Mouse (Mus musculus): ENCODE measurements around the gene Abl2.

Gene Abl2

DNA sequence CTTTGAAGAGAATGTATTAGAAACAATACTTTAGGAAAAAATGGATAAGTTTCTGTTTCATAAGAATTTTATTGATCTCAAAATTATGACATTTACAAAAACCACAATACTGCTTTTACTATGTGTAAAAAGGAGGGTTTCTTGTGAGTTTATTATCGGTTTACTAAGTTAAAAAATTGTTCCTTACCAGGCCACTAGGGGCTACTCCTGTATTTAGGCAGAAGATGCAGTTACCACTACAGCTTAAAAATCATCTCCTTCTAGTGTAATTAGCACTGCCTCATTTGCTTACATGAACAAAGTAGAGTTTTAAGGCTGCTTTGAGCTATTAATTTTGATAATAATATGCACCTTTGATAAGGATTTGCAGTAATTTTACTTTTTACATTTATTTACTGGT, 25.6 kb downstream of the Abl2 start:
- DNase-seq (ENCODE audit: low spot score), result peak; percentile 20

DNA sequence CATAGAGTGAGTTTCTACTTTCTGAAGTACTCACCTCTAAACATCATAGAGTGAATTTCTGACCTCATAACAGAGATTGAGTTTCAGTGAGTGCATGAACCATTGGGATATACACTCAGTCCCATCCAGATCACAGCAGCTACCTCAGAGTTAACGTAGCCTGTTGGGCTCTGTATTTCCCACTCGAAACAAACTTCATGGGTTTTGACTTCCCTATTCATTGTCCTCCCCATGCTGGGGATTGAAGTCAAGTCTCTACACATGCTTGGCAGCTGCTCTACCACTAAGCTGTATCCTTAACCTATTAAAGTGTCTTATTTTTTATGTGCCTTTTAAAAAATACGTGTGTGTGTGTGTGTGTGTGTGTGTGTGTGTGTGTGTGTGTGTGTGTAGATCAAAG, 26.9 kb downstream of the Abl2 start:
- no peak for DNase-seq (ENCODE audit: low spot score)

DNA sequence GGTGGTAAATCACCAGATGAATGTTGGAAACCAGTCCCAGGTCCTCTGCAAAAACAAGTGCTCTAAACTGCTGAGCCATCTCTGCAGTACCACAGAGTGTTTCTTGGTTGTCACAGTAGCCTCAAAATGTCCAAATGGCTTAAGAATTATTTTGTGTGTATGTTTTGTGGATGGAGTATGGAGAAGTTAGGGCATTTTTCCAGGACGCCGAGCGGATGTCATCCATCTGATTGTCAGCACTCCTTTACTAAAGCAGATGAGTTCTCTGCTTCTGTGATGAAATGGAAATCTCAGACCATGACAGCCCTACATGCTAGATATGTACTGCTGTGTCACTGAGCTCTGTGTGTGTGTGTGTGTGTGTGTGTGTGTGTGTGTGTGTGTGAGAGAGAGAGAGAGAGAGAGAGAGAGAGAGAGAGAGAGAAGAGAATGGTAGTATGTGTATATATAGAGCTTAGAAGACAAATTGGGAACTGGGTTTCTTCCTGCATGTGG, 31.3 kb downstream of the Abl2 start:
- DNase-seq (ENCODE audit: low spot score), result no peak

DNA sequence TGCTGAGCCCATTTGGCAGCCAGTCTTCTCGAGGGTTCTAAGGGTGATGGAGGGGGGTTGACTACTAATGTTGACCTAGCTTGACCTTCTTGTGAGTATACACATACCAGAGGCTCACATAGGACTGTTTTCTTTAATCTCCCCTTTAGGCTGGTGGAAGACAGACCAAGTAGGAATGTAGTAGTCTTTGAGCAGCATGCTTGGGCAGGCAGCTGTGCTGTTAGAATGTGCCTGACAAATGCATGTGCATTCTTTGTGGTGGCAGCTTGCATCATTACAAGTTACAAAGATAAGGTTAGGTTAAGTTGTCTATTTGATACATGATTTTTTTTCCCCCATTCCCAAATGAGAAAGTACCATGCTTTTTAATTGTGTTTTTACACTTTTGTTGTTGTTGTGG, 31.8 kb downstream of the Abl2 start:
- peak; percentile 11 for DNase-seq (ENCODE audit: low spot score)

DNA sequence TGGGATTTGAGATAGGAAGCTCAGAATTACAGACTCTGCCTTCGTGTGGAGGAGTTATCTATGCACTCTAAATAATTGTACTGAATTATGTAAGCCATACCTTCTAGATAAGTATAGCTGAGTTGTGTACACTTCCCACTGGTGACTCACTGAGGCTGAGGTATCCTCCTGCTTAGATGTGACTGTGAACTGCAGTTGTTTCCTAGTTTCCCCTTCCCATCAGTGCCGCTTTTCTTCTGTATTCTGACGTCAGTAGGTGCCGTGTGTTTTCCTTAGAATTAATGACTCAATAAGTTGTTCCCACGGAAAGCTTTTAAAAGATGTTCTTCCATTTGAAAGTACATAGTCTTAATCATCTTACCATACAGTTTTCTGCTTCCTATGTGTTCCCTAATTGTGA, 34.7 kb downstream of the Abl2 start:
- DNase-seq (ENCODE audit: low spot score), result no peak

DNA sequence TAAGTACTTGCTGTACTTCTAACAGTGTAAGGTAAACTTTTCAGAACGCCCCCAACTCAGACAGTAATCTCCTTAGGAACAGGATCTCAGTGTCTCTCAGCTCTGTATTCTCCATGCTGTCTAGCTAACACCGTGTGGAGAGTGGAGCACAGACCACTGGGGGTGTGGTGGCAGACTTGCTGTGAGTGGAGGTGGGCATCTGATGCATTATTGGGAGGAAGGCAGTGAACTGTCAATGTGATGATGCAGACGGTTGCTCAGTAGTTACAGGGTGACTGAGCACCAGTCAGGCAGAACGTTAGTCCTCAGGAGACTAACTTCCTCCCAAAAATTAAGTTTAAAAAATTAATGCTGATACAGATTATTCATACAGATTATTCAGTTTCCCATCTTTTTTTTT, 38.5 kb downstream of the Abl2 start:
- DNase-seq (ENCODE audit: low spot score), result no peak

DNA sequence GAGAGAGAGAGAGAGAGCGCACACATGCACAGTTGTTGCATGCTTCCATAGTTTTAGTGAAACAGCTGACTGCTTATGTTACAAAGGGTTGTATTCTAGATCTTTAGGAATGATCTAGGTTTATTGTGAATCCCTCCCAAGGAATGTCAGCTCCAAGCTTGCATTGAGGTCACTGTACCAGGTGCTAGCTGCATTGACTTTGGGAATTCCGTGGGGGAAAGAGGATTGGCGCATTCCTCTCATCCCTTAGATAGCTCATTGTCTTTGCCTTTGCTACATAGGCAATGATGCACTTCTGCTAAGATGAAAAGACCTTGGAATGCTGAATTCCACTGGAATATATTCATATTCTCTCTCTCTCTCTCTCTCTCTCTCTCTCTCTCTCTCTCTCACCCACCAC, 44.0 kb downstream of the Abl2 start:
- DNase-seq (ENCODE audit: low spot score), result no peak

DNA sequence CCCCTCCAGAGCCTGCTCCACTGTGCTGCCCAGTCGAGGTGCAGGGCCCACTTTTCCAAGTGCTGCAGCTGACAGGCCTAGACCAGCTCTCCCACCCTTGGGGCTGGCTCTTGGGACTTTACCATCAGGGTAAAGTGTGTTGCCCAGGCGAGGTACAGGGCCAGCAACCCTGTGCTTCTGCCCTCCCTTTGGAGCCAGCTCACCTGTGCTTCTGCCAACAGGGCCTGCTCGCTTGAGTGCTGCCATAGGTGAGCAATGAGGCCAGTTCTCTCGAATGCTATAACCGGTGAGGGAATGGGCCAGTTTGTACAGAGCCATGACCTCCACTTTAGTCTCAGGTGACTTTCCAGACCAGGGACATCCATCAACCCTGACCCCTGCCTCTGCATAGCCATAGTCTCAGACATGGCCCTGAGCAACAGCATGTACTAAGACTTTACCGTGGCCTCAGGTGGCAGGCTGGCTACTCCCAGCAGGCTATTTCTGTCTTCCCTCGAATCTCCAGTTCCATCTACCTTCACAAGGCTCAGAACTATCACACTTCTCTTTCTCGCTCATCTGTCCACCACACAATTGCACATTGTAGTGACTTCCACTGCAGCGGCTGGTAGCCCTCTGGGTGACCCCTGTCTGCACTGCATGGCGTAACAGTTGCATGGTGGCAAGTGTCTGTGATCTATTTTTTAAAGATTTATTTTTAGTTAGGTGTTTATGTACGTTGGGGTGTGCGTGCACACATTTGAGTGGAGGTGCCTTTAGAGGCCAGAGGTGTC, 46.7 kb downstream of the Abl2 start:
- DNase-seq (ENCODE audit: low spot score), result no peak

DNA sequence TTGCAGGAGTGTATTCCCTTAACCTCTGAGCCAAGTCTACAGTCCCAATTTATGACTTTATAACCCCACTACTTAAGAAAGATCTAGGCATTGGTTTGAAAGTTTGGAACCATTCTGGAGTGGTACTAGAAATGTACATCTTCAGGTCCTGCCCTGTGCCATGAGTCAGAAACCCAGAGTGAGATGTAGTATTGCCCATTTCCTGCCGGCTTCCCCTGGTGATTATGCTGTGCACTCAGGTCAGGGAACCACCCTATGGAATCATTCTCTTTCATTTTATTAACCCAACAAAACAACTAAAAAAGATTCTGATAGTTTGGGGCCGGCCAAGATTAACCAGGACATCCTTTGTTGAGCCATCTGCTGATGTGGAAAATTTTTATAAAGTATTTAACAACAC, 47.4 kb downstream of the Abl2 start:
- no peak for DNase-seq (ENCODE audit: low spot score)

DNA sequence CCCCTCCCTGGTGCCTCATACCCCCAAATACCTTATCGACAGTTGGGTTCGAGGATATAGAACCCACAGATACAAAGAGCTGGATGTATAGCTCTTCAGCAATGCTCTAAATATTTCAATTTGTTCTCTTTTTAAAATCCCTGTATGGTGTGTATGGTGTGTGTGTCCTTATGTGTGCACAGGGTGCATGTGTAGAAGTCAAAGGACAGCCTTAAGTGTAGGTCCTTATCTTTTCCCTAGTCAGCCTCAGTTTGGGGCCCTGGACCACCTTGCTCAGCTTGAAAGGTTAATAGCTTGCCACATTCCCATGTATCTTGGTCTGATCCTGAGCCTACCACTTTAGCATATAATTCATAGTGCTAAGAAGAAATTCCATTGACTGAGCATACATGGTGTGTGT, 49.9 kb downstream of the Abl2 start:
- DNase-seq (ENCODE audit: low spot score), result no peak

DNA sequence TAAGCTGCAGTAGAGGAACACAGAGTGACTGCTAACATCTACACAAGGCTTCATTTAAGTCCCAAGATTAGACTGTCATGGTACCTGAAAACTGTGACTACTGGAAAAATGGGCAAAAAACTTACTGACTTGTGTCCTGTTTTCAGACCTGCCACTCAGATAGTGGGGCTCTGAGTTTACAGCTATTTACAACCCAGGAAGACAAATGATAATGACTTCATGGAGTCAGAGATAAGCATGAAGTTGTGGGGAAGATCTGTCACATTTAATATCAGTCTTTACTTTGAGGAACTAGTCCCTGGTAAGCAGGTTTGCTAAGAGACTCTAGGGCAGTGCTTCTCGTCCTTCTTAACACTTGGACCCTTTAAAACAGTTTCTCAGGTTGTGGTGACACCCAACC, 51.7 kb downstream of the Abl2 start:
- DNase-seq (ENCODE audit: low spot score), result no peak

DNA sequence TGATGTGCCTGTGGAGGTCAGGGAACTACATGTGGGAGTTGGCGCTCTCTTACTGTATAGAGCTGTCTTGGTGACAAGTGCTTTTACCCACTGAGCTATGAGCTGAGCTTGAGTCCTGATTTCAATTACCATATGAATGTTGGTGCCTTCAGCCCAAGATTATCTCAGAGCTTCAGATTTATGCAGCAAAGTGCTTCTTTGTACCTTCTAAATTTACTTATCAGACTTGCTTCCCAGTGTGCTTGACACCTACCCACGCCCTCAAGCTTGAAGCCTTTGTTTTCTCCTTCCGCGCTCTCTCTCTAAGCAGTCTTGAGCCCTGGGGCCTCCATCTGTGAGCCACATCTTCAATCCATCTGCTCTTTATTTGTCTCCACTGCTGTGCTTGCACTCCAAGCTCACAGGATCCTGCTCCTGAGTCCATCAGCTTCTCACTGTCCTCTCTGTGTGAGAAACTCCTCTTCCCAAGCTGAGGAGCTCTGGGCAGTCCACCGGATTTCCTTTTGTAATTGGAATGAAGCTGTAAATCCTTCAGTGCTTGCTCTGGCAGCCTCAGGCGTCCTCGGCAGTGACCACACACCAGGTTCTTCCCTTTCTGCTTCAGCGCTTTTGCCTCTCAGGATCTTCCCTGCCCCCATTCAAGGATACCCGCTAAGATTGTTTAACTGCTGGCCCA, 55.4 kb downstream of the Abl2 start:
- DNase-seq (ENCODE audit: low spot score), result peak; percentile 81

DNA sequence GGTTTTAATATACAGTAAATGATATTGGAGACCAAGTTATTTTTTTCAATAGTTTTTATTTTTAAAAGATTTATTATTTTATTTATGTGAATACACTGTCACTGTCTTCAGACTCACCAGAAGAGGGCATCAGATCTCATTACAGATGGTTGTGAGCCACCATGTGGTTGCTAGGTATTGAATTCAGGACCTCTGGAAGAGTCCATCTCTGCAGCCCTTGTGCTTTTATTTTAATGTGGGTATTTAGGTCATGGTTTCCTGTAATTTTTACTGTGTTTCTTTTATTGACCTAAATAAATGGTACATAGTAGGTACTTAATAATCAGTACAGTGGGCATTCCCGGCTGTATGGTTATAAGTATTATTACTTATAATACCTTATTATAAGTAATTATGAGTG, 56.1 kb downstream of the Abl2 start:
- DNase-seq (ENCODE audit: low spot score), result peak; percentile 39

DNA sequence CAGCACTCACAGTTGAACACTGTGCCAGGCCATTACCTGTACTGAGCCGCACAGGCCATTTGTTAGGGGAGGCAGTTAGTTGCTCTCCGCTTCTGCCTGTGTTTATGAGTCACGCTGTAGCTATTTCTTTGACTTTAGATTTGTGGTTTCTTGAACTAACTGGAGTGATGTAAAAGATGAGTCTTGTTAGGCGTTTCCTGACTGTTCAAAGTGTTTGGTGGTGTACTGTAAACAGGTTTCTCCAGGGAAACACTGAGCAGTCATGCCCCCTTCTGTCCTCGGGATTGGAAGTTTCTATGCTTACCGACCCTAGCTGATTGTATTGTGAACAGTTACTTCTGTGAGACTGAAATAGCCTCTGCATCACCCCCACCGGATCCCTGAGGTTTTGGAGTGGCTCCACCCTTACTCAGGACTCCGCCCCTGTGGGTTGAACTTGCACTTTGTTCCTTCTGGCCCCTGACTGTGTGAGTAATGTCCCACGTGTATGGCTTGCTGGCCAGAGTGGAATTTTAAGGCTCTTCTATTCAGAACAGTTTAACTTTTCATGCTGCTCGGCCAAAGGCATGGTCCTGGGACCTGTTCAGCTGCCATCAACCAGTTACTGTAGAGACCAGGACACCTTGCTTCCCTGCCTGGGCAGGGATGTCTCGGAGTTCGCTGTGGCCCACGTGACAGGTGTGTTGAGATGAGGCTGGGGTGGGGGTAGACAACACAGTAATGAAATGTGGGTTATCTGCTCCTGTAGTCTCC, 57.0 kb downstream of the Abl2 start:
- peak; percentile 83 for DNase-seq (ENCODE audit: low spot score)

DNA sequence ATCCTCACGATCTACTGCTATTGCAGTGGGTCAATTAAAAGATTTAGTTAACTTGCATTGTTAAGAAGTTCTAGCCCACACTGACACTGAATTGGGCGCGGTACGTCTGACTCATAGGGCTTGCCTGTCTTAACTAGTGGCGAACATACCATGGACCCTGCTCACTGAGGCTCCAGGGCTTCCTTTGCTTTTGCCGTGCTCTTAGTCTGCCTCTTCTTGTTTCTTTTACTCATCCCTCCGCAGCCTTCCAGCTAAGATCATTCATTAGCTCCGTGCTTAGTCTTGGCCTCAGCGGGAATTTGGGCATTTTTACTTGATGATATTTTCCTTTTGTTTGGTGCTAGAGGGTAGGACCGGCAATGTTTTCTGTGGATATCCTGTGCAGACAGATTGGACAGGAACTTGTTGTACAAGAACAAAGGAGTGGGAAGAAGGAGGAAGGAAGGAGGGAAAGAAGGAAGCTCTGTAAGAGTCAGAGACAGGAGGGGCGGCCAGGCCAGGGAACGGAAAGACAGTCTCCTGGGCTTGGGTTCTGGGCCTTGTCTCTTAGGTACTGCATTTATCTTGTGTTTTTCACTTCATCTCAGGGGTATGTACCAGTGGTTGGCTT, 58.5 kb downstream of the Abl2 start:
- peak; percentile 34 for DNase-seq (ENCODE audit: low spot score)

DNA sequence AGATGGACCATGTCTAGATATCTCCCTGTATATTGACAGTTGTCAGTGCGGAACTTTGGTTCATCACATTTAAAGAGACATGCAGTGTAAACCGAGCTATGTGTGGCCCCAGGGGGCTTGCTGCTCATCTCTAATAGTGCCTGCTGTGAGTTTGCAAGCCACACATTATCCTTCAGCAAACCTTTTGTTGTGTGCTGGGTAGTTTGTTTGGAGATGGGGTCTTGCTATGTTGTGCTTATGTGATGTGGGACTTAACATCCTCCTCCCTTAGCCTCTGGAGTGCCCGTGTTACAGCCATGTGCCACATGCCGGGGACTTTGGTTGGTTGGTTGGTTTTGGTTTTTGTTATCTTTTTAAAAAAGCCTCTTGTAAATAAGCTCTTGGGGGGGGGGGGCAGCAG, 59.2 kb downstream of the Abl2 start:
- DNase-seq (ENCODE audit: low spot score), result no peak

DNA sequence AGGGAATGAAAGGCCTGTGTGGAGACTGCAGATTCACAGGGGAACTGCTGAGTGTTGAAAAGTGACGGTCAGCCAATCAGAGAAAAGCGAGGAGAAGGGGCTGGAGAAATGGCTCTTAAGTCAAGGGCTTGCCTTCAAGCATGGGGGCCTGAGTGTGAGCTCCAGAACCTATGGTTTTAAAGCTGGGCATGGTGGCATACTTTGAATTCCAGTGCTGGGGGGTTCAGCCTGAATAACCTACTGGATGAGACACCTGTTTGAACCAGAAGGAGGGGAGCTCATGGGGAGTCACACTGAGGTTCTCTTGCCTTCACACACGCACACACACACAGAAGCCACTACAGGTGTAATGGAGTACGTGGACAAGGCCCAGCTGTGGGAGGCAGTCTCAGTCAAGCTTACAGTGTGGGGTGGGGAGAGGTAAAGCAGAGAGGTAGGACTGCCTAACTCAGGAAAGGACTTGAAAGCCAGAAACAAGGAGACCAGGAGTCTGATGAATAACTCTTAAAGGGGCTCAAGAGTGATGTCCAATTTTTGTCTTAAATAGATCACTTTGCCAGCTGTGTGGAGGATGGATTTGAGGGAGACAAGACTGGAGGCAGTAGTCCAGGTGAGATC, 61.8 kb downstream of the Abl2 start:
- DNase-seq (ENCODE audit: low spot score), result no peak

DNA sequence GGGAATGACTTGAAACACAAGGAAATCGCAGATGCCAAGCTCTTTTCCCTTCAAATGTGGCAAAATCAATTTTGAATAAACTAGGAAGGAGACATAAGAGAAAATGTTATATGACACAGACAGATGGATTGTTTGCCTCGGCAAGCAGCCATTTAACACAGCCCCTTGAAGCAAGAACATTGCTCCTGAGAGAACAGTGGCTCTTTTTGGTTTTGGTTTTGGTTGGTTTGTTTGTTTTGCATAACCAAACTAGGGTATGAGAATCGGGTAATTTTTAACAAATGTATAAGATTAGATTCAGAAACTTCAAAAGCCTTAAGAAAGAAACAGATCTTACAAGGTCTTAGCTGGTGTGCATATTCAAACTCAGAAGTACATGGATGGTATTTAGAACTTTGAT, 62.4 kb downstream of the Abl2 start:
- DNase-seq (ENCODE audit: low spot score), result no peak

DNA sequence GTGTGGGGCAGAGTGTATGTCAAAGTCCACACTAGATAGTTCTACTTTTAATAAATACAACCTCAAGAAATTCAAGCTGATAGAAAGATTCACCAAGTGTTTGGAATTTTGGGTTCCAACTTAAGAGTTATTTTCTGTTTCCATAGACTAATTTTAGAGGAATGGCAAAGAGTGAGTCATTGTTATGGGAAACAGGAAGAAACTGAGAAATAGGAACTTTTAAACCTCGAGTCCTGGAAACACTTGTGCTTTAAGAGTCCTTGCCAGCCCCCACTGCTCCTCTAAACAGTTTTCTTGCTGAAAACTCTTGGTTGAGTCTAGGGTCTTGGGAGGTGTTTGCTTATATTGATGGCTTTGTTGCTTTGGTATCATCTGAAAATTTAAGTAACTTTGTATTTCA, 65.6 kb downstream of the Abl2 start:
- no peak for DNase-seq (ENCODE audit: low spot score)

DNA sequence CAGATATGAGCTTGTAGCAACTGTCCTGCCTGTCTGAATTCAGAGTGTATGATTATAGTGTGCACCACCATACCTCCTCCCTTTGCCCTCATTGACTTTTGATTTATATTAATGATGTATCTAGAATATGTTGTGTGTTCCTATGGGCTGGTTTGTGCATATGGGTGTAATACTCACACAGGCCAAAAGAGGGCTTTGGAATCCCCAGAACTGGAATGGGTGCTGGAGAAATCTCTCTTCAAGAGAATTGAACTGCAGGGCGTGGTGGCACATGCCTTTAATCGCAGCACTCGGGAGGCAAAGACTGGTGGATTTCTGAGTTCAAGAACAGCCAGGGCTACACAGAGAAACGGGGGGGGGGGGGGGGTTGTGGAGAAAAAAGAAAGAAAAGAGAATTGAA, 68.1 kb downstream of the Abl2 start:
- DNase-seq (ENCODE audit: low spot score), result no peak

DNA sequence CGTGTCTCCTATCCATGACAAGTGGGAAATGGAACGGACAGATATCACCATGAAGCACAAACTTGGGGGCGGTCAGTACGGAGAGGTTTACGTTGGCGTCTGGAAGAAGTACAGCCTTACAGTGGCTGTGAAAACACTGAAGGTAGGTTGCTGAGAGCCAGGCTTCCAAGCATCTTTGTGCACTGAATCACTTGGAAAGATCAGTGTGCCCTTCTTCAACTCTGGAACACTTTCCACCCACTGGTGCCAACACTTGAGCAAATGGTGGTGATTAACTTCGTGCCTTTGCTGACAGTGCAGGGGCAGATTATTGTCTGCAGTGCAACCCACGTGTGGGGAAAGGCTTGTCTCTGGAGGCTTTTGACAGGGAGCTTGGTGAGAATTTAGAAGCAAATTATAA, 71.4 kb downstream of the Abl2 start:
- no peak for DNase-seq (ENCODE audit: low spot score)

DNA sequence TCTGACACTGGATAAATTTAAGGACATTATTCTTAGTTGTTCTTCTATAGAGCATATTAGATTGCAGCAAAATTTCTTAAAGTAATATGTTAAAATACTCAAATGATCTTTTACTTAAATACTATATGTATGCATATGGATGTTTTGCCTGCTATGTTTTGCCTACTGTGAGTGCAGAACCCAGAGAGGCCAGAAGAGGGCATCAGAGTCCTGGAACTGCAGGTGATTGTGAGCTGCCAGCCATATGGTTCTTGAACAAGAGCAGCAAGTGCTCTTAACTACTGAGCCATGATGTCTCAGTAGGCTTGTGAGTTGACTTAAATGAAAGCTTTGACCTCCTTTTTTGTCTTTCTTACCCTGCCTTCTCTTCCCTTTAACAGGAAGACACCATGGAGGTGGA, 72.4 kb downstream of the Abl2 start:
- DNase-seq (ENCODE audit: low spot score), result no peak

All from embryo, embryonic 10.5 days (tissue).